Mouse (Mus musculus): ENCODE data around the gene Depdc1b. TPM values are rescaled to one million over a fixed set of nuclear protein-coding genes. Genes with fewer than 3 reads are reported as not detected.

The Depdc1b gene
- polyA plus RNA-seq, 1 experiment from 2014 or later: 11.6 TPM

GRCm38 (mm10) chr13:108319028-108319427 is 2.9 kb downstream of the Depdc1b start:
- peaks cover 22% of the 10 kb centered on the region for H3K4me1 ChIP-seq
- no peak overlapping the region for H3K27ac ChIP-seq
- no peak overlapping the region for H3K4me2 ChIP-seq
- no peaks in the 10 kb centered on the region for H3K27me3 ChIP-seq
- H3K36me3 ChIP-seq: peaks cover 3% of the 10 kb centered on the region; the same call in 1 of the 2 replicates
- H3K4me3 ChIP-seq: no peak overlapping the region
- H3K9ac ChIP-seq: no peak overlapping the region
- WGBS: 91% methylated on average over 8 of the region's 8 CpGs
- no peak for ATAC-seq (ENCODE audit: insufficient number of reproducible peaks, insufficient read depth, low FRiP score, low TSS enrichment, low read depth)
- no peaks in the 10 kb centered on the region for H3K9me3 ChIP-seq

GRCm38 (mm10) chr13:108320216-108320615 is 4.1 kb downstream of the Depdc1b start:
- peaks cover 15% of the 10 kb centered on the region; the same call in 1 of the 2 replicates for H3K36me3 ChIP-seq
- peaks cover 22% of the 10 kb centered on the region for H3K4me1 ChIP-seq
- no peak for ATAC-seq (ENCODE audit: insufficient number of reproducible peaks, insufficient read depth, low FRiP score, low TSS enrichment, low read depth)
- H3K4me3 ChIP-seq: no peak overlapping the region
- H3K27me3 ChIP-seq: no peaks in the 10 kb centered on the region
- 92% methylated on average over 8 of the region's 8 CpGs for WGBS
- H3K9me3 ChIP-seq: no peaks in the 10 kb centered on the region
- H3K9ac ChIP-seq: no peak overlapping the region
- H3K27ac ChIP-seq: no peak overlapping the region
- no peak overlapping the region for H3K4me2 ChIP-seq

- H3K4me2 ChIP-seq: no peak overlapping the region
- H3K36me3 ChIP-seq: peaks cover 32% of the 10 kb centered on the region; the same call in 1 of the 2 replicates
- H3K9ac ChIP-seq: no peak overlapping the region
- H3K4me3 ChIP-seq: no peak overlapping the region
- no peak overlapping the region for H3K27ac ChIP-seq
- 95% methylated on average over 2 of the region's 2 CpGs for WGBS
- no peaks in the 10 kb centered on the region for H3K9me3 ChIP-seq
- H3K27me3 ChIP-seq: no peaks in the 10 kb centered on the region
- ATAC-seq (ENCODE audit: insufficient number of reproducible peaks, insufficient read depth, low FRiP score, low TSS enrichment, low read depth): no peak
- H3K4me1 ChIP-seq: peaks cover 6% of the 10 kb centered on the region; the same call in 1 of the 2 replicates
Measured at GRCm38 (mm10) chr13:108322466-108322865, 6.3 kb downstream of the Depdc1b start.

- Histone ChIP-seq H3K9ac (no peak overlapping the region), H3K4me2 (no peak overlapping the region), H3K4me3 (no peak overlapping the region), H3K27me3 (no peaks in the 10 kb centered on the region), H3K9me3 (no peaks in the 10 kb centered on the region), H3K36me3 (peaks cover 32% of the 10 kb centered on the region; the same call in 1 of the 2 replicates), H3K27ac (no peak overlapping the region), H3K4me1 (0 out of 2 replicates have a peak, but pooled peaks cover 2% of the 10 kb centered on the region)
- WGBS: 92% methylated on average over 2 of the region's 2 CpGs
- no peak for ATAC-seq (ENCODE audit: insufficient number of reproducible peaks, insufficient read depth, low FRiP score, low TSS enrichment, low read depth)
Measured at GRCm38 (mm10) chr13:108323317-108323716, 7.2 kb downstream of the Depdc1b start.

- peaks cover 32% of the 10 kb centered on the region; the same call in 1 of the 2 replicates for H3K36me3 ChIP-seq
Measured at GRCm38 (mm10) chr13:108323866-108324829, 8.0 kb downstream of the Depdc1b start.

GRCm38 (mm10) chr13:108325871-108326270 is 9.7 kb downstream of the Depdc1b start:
- Histone ChIP-seq H3K27me3 (no peaks in the 10 kb centered on the region), H3K9ac (no peak overlapping the region), H3K4me1 (0 out of 2 replicates have a peak, but pooled peaks cover 2% of the 10 kb centered on the region), H3K4me3 (no peak overlapping the region), H3K27ac (no peak overlapping the region), H3K9me3 (no peaks in the 10 kb centered on the region), H3K36me3 (peaks cover 29% of the 10 kb centered on the region; the same call in 1 of the 2 replicates), H3K4me2 (no peak overlapping the region)
- ATAC-seq (ENCODE audit: insufficient number of reproducible peaks, insufficient read depth, low FRiP score, low TSS enrichment, low read depth): no peak
- WGBS: 85% methylated on average over 5 of the region's 5 CpGs

More at GRCm38 (mm10) chr13:108323866-108324829, 8.0 kb downstream of the Depdc1b start:
- Histone ChIP-seq H3K4me3 (no peak overlapping the region), H3K9me3 (no peaks in the 10 kb centered on the region), H3K4me1 (0 out of 2 replicates have a peak, but pooled peaks cover 2% of the 10 kb centered on the region), H3K27me3 (no peaks in the 10 kb centered on the region), H3K27ac (no peak overlapping the region), H3K9ac (no peak overlapping the region), H3K4me2 (no peak overlapping the region)
- WGBS: 92% methylated on average over 22 of the region's 22 CpGs
- no peak for ATAC-seq (ENCODE audit: insufficient number of reproducible peaks, insufficient read depth, low FRiP score, low TSS enrichment, low read depth)

DNA sequence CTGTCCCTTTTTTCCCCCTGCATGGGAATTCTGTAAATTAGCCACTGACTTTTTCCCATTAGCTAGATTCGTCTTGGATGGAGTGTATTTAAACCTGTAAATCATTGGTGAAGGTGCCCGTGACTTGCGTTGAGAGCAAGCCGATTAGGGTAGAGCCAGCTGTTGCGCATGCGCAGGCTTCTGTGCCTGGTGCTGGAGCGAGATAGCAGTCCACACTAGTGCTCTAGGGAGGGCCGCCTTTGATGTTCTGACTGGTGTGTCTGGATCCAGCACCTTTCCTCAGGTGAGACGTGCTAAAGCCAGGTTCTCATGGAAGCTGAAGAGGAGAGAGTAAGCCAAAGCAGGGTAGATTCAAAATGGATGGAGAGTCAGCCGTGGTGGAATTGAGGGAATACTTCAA is 10.2 kb downstream of the Depdc1b start:
- Histone ChIP-seq H3K4me1 (0 out of 2 replicates have a peak, but pooled peaks cover 2% of the 10 kb centered on the region), H3K36me3 (peaks cover 29% of the 10 kb centered on the region; the same call in 1 of the 2 replicates), H3K4me2 (no peak overlapping the region), H3K27me3 (no peaks in the 10 kb centered on the region), H3K4me3 (no peak overlapping the region), H3K27ac (no peak overlapping the region), H3K9ac (no peak overlapping the region), H3K9me3 (no peaks in the 10 kb centered on the region)
- WGBS: 93% methylated on average over 10 of the region's 10 CpGs
- no peak for ATAC-seq (ENCODE audit: insufficient number of reproducible peaks, insufficient read depth, low FRiP score, low TSS enrichment, low read depth)

DNA sequence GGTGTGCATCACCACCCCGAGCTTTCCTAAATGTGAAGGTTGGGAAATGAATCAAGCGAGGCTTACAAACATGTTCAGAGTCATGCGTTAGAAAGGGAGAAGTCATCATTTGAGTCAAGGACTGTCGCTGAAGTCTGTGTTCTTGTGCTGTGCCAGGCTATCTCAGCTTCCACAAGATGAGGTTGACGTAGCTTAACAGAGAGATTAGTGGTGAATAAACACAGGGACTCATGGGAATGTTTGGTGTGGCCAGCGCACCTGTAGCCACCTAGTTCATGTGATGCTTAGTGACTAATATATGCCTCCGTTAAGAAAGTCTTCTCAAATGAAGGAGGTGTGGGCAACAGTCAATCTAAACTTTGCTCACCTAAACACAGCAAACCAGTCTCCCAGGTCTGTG is 10.9 kb downstream of the Depdc1b start:
- WGBS: 89% methylated on average over 7 of the region's 7 CpGs
- no peaks in the 10 kb centered on the region for H3K27me3 ChIP-seq
- no peak for ATAC-seq (ENCODE audit: insufficient number of reproducible peaks, insufficient read depth, low FRiP score, low TSS enrichment, low read depth)
- no peaks in the 10 kb centered on the region for H3K9me3 ChIP-seq
- H3K27ac ChIP-seq: no peak overlapping the region
- no peak overlapping the region for H3K4me3 ChIP-seq
- 0 out of 2 replicates have a peak, but pooled peaks cover 2% of the 10 kb centered on the region for H3K4me1 ChIP-seq
- no peak overlapping the region for H3K9ac ChIP-seq
- H3K36me3 ChIP-seq: peaks cover 31% of the 10 kb centered on the region; the same call in 1 of the 2 replicates
- H3K4me2 ChIP-seq: no peak overlapping the region

DNA sequence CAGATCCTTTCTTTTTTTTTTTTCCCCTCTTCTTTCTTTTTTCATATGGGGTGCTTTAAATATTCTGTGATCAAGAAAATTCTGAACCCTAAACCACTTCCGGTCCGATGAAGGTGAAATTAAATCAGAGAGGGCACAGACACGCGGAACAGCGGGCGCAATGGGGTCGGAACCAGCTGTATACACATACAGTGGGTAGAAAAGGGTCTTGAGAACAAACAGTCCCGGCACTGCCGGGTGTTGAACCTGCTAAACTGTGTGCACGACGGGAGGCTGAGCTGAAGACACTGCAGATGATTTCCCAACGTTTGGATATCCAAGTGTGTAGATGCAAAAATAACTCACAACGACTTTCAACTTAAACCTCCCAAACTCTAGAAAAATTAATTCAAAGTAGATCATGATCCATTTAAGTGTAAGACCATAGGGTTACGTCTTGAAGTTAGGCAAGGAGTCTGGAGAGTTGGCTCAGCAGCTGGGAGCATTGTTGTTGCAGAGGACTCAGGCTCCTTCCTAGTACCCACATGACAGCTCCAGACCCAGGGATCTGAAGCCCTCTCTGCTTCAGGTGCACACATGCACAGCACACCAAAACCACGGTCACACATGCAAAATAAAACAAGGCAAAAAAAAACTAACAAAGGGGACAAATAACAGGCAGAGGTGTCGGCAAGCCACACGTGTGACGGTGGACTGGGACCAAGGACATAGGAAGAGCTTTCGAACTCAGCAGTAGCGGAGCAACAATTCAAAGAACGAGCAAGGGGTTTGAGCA is 12.5 kb downstream of the Depdc1b start:
- WGBS: 92% methylated on average over 21 of the region's 21 CpGs
- Histone ChIP-seq H3K36me3 (peaks cover 36% of the 10 kb centered on the region; the same call in 1 of the 2 replicates), H3K27me3 (no peaks in the 10 kb centered on the region), H3K9ac (no peak overlapping the region), H3K9me3 (no peaks in the 10 kb centered on the region), H3K27ac (no peak overlapping the region), H3K4me3 (no peak overlapping the region), H3K4me1 (no peaks in the 10 kb centered on the region), H3K4me2 (no peak overlapping the region)
- ATAC-seq (ENCODE audit: insufficient number of reproducible peaks, insufficient read depth, low FRiP score, low TSS enrichment, low read depth): no peak

- ATAC-seq (ENCODE audit: insufficient number of reproducible peaks, insufficient read depth, low FRiP score, low TSS enrichment, low read depth): no peak
- H3K27ac ChIP-seq: no peak overlapping the region
- no peaks in the 10 kb centered on the region for H3K4me1 ChIP-seq
- H3K36me3 ChIP-seq: peaks cover 28% of the 10 kb centered on the region; the same call in 1 of the 2 replicates
- H3K4me2 ChIP-seq: no peak overlapping the region
- no peak overlapping the region for H3K4me3 ChIP-seq
- WGBS: 54% methylated on average over 3 of the region's 3 CpGs
- no peaks in the 10 kb centered on the region for H3K27me3 ChIP-seq
- H3K9me3 ChIP-seq: no peaks in the 10 kb centered on the region
- no peak overlapping the region for H3K9ac ChIP-seq
Measured at GRCm38 (mm10) chr13:108329693-108330092, 13.6 kb downstream of the Depdc1b start.

DNA sequence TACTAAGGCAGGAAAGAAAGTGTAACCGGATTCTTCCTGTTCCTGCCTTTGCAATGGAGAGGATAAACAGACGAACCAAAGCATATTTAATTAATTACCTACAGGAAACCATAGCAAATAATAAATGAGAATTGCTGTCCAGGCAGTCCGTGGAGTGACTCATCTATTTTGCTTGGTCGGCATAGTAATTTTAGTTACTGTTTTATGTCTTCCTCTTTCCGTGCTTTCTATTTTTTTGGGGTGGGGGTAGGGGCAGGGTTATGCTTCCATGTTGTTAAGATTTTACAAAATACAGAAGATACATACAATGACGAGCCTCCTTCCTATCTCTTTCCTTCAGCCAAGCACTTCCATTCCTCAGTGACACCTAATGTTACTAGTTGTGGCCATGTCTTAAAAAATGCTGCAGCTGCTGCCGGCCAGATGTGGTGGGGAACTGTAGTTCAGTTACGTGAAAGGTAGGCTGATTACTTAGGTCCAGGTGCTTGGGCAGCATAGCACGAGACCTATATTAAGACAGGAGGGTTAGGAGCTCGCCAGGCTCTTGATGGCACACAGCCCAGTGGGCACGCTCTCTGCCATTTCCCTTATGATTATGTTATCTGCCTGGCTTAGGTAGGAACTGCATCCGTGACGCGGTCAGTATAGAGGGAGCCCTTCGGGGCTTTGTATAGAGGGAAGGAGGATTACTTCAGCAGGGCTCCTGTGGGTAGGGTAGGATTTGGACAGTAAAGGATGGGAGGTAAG is 19.3 kb downstream of the Depdc1b start:
- H3K4me3 ChIP-seq: no peak overlapping the region
- H3K27ac ChIP-seq: no peak overlapping the region
- H3K4me1 ChIP-seq: no peaks in the 10 kb centered on the region
- no peak overlapping the region for H3K4me2 ChIP-seq
- no peaks in the 10 kb centered on the region for H3K9me3 ChIP-seq
- H3K27me3 ChIP-seq: no peaks in the 10 kb centered on the region
- peaks cover 7% of the 10 kb centered on the region; the same call in 1 of the 2 replicates for H3K36me3 ChIP-seq
- no peak overlapping the region for H3K9ac ChIP-seq
- ATAC-seq (ENCODE audit: insufficient number of reproducible peaks, insufficient read depth, low FRiP score, low TSS enrichment, low read depth): no peak
- WGBS: 64% methylated on average over 15 of the region's 15 CpGs

Measured in embryonic facial prominence, embryonic 13.5 days (tissue).